Mouse (Mus musculus) megakaryocyte, embryonic 14.5 days (primary cell): ENCODE results near the gene Dync1li1. TPM values are rescaled to one million over a fixed set of nuclear protein-coding genes. Genes with fewer than 3 reads are reported as not detected.

Source experiments
- H3K27me3 ChIP-seq: replicated peaks from 2 replicates; pipeline ENCODE3; 2012; ENCODE audit warnings: inconsistent platforms
- H3K36me3 ChIP-seq: replicated peaks from 2 replicates; pipeline ENCODE3; 2012; ENCODE audit warnings: low read length, inconsistent platforms, mixed read lengths
- H3K4me1 ChIP-seq: 2 replicates; pipeline ENCODE4 v1.6.1; 2012; ENCODE audit warnings: inconsistent platforms
- H3K4me3 ChIP-seq: replicated peaks from 2 replicates; pipeline ENCODE3; 2012; ENCODE audit warnings: moderate library complexity, mild to moderate bottlenecking, inconsistent platforms
- H3K9me3 ChIP-seq: 2 replicates; pipeline ENCODE4 v1.6.1; 2012; ENCODE audit warnings: inconsistent platforms
- FLI1 ChIP-seq: IDR thresholded peaks from 2 replicates; pipeline ENCODE4 v1.6.1; 2012; ENCODE audit warnings: low read length, inconsistent platforms, mixed read lengths
- GATA1 ChIP-seq: IDR thresholded peaks from 3 replicates; pipeline ENCODE4 v1.6.1; 2012; ENCODE audit warnings: mixed read lengths, low read length, inconsistent platforms, borderline replicate concordance
- polyA plus RNA-seq: library from polyadenylated mRNA; stranded (reverse); fragments of >175 nt; gene quantifications from 2 replicates; pipeline ENCODE4 v1.2.3, GENCODE M21; 2012; ENCODE audit warnings: low replicate concordance; ENCODE audit not compliant: insufficient read depth

The Dync1li1 gene
- polyA plus RNA-seq, 1 experiment: 15.1 TPM

- peaks cover 77% of the 10 kb centered on the region for H3K4me1 ChIP-seq
- H3K27me3 ChIP-seq: no peaks in the 10 kb centered on the region
- no peak for TF ChIP-seq FLI1
- TF ChIP-seq GATA1: no peak
- no peaks in the 10 kb centered on the region for H3K9me3 ChIP-seq
- peaks cover 91% of the 10 kb centered on the region for H3K36me3 ChIP-seq
- H3K4me3 ChIP-seq: peak overlapping the region; percentile 83
These were observed 57.1 kb downstream of the Dync1li1 start for GRCm38 (mm10) chr9:114745654-114746053.

GRCm38 (mm10) chr9:114747012-114747411 lies 58.4 kb downstream of the Dync1li1 start:
- TF ChIP-seq GATA1 (no peak), FLI1 (no peak)
- H3K4me3 ChIP-seq: no peak overlapping the region
- peaks cover 70% of the 10 kb centered on the region for H3K4me1 ChIP-seq
- H3K27me3 ChIP-seq: no peaks in the 10 kb centered on the region
- peaks cover 90% of the 10 kb centered on the region for H3K36me3 ChIP-seq
- no peaks in the 10 kb centered on the region for H3K9me3 ChIP-seq

GRCm38 (mm10) chr9:114747466-114747865 lies 58.9 kb downstream of the Dync1li1 start:
- peaks cover 86% of the 10 kb centered on the region for H3K36me3 ChIP-seq
- H3K4me1 ChIP-seq: peaks cover 70% of the 10 kb centered on the region
- TF ChIP-seq FLI1 (no peak), GATA1 (no peak)
- no peak overlapping the region for H3K4me3 ChIP-seq
- H3K27me3 ChIP-seq: no peaks in the 10 kb centered on the region
- H3K9me3 ChIP-seq: no peaks in the 10 kb centered on the region

GRCm38 (mm10) chr9:114751582-114751981 lies 63.0 kb downstream of the Dync1li1 start:
- peaks cover 68% of the 10 kb centered on the region for H3K36me3 ChIP-seq
- H3K27me3 ChIP-seq: no peaks in the 10 kb centered on the region
- TF ChIP-seq FLI1: no peak
- TF ChIP-seq GATA1: no peak
- H3K4me3 ChIP-seq: no peak overlapping the region
- peaks cover 44% of the 10 kb centered on the region for H3K4me1 ChIP-seq
- no peaks in the 10 kb centered on the region for H3K9me3 ChIP-seq

- peaks cover 68% of the 10 kb centered on the region for H3K36me3 ChIP-seq
- H3K9me3 ChIP-seq: no peaks in the 10 kb centered on the region
- no peaks in the 10 kb centered on the region for H3K27me3 ChIP-seq
- TF ChIP-seq FLI1: no peak
- TF ChIP-seq GATA1: no peak
- H3K4me1 ChIP-seq: peaks cover 39% of the 10 kb centered on the region
- peak overlapping the region; percentile 92 for H3K4me3 ChIP-seq
These were observed 63.7 kb downstream of the Dync1li1 start for GRCm38 (mm10) chr9:114752311-114752710.

- peaks cover 66% of the 10 kb centered on the region for H3K36me3 ChIP-seq
- peak overlapping the region; percentile 92 for H3K4me3 ChIP-seq
- H3K27me3 ChIP-seq: no peaks in the 10 kb centered on the region
- H3K4me1 ChIP-seq: peaks cover 32% of the 10 kb centered on the region
- H3K9me3 ChIP-seq: no peaks in the 10 kb centered on the region
- no peak for TF ChIP-seq GATA1
- peak; percentile 77; the same call in 1 of the 2 replicates for TF ChIP-seq FLI1
These were observed 64.4 kb downstream of the Dync1li1 start for GRCm38 (mm10) chr9:114752863-114753484.

- H3K4me1 ChIP-seq: peaks cover 15% of the 10 kb centered on the region
- TF ChIP-seq FLI1: no peak
- no peak for TF ChIP-seq GATA1
- no peaks in the 10 kb centered on the region for H3K9me3 ChIP-seq
- no peak overlapping the region for H3K4me3 ChIP-seq
- H3K36me3 ChIP-seq: peaks cover 75% of the 10 kb centered on the region
- no peaks in the 10 kb centered on the region for H3K27me3 ChIP-seq
These were observed 69.7 kb downstream of the Dync1li1 start for GRCm38 (mm10) chr9:114758272-114758671.

GRCm38 (mm10) chr9:114758801-114759200 lies 70.2 kb downstream of the Dync1li1 start:
- Histone ChIP-seq H3K4me1 (peaks cover 18% of the 10 kb centered on the region; the same call in 1 of the 2 replicates), H3K4me3 (no peak overlapping the region), H3K27me3 (no peaks in the 10 kb centered on the region), H3K9me3 (no peaks in the 10 kb centered on the region), H3K36me3 (peaks cover 79% of the 10 kb centered on the region)
- TF ChIP-seq GATA1 (no peak), FLI1 (no peak)

- H3K27me3 ChIP-seq: no peaks in the 10 kb centered on the region
- H3K4me1 ChIP-seq: peaks cover 15% of the 10 kb centered on the region; the same call in 1 of the 2 replicates
- TF ChIP-seq GATA1 (no peak), FLI1 (no peak)
- peaks cover 77% of the 10 kb centered on the region for H3K36me3 ChIP-seq
- no peaks in the 10 kb centered on the region for H3K9me3 ChIP-seq
- no peak overlapping the region for H3K4me3 ChIP-seq
These were observed 71.3 kb downstream of the Dync1li1 start for GRCm38 (mm10) chr9:114759886-114760285.

GRCm38 (mm10) chr9:114760353-114760752 lies 71.8 kb downstream of the Dync1li1 start:
- Histone ChIP-seq H3K27me3 (no peaks in the 10 kb centered on the region), H3K36me3 (peaks cover 77% of the 10 kb centered on the region), H3K4me3 (no peak overlapping the region), H3K9me3 (no peaks in the 10 kb centered on the region), H3K4me1 (peaks cover 15% of the 10 kb centered on the region; the same call in 1 of the 2 replicates)
- TF ChIP-seq GATA1 (no peak), FLI1 (no peak)

- TF ChIP-seq FLI1 (no peak), GATA1 (no peak)
- Histone ChIP-seq H3K9me3 (peaks cover 6% of the 10 kb centered on the region; the same call in 1 of the 2 replicates), H3K4me1 (peaks cover 14% of the 10 kb centered on the region), H3K27me3 (peaks cover 2% of the 10 kb centered on the region), H3K36me3 (peaks cover 82% of the 10 kb centered on the region), H3K4me3 (no peak overlapping the region)
These were observed 73.3 kb downstream of the Dync1li1 start for GRCm38 (mm10) chr9:114761848-114762247.
